Mouse (Mus musculus) liver, embryonic 13.5 days (tissue): ENCODE data around the gene Kcnd1. TPM values are rescaled to one million over a fixed set of nuclear protein-coding genes. Genes with fewer than 3 reads are reported as not detected.
A peak's percentile ranks its signal among the peaks of the same experiment; 100 is the strongest.
"Not testable (repeated sequence)": the region's sequence is repeated elsewhere in the genome, so short reads cannot be mapped to it uniquely, and the experiment has no call there.

ENCODE experiments used
- ATAC-seq: fragments of 200-750 bp; cut with Nextera tagmentation; 2 replicates; pipeline ENCODE4 v1.8.0; 2017; ENCODE audit warnings: low read depth, mild to moderate bottlenecking, moderate number of reproducible peaks, moderate library complexity
- DNase-seq: peaks from one replicate; pipeline ENCODE4 v3.0.0; 2022
- H3K27ac ChIP-seq: fragments of 300-500 bp; sonication (generic); 2 replicates; pipeline ENCODE4 v1.5.1; 2015; ENCODE audit warnings: moderate library complexity, mild to moderate bottlenecking, inconsistent platforms
- H3K27me3 ChIP-seq: fragments of 300-500 bp; sonication (generic); 2 replicates; pipeline ENCODE4 v1.6.1; 2015; ENCODE audit warnings: mild to moderate bottlenecking, inconsistent platforms
- H3K36me3 ChIP-seq: fragments of 300-500 bp; sonication (generic); 2 replicates; pipeline ENCODE4 v1.6.1; 2015; ENCODE audit warnings: mild to moderate bottlenecking, inconsistent platforms
- H3K4me1 ChIP-seq: fragments of 300-500 bp; sonication (generic); replicated peaks from 2 replicates; pipeline ENCODE4 v1.6.1; 2015; ENCODE audit warnings: inconsistent platforms
- H3K4me2 ChIP-seq: fragments of 300-500 bp; sonication (generic); 2 replicates; pipeline ENCODE4 v1.6.1; 2015; ENCODE audit warnings: inconsistent platforms, mild to moderate bottlenecking, moderate library complexity
- H3K4me3 ChIP-seq: fragments of 300-500 bp; sonication (generic); replicated peaks from 2 replicates; pipeline ENCODE4 v1.5.1; 2015; ENCODE audit warnings: mild to moderate bottlenecking, inconsistent platforms
- H3K9ac ChIP-seq: fragments of 300-500 bp; sonication (generic); 2 replicates; pipeline ENCODE4 v1.6.1; 2015; ENCODE audit warnings: mild to moderate bottlenecking, inconsistent platforms
- H3K9me3 ChIP-seq: fragments of 300-500 bp; sonication (generic); replicated peaks from 2 replicates; pipeline ENCODE4 v1.6.1; 2016; ENCODE audit warnings: inconsistent platforms
- WGBS: fragments of 180-500 bp; shearing (Covaris S2); methylation state at CpG from one replicate; pipeline ENCODE4 v1.1.7; 2015; ENCODE audit not compliant: insufficient replicate concordance; 5-methylcytosine and 5-hydroxymethylcytosine counted together
- polyA plus RNA-seq: library from polyadenylated mRNA; unstranded; fragments of >200 nt; fragmentation: Nextera tagmentation; extraction: Ambion mirVana; gene quantifications from 2 replicates; pipeline ENCODE4 v1.2.1, GENCODE M21; 2015

Kcnd1 gene
- polyA plus RNA-seq, 1 experiment from 2014 or later: 0.13 TPM

DNA sequence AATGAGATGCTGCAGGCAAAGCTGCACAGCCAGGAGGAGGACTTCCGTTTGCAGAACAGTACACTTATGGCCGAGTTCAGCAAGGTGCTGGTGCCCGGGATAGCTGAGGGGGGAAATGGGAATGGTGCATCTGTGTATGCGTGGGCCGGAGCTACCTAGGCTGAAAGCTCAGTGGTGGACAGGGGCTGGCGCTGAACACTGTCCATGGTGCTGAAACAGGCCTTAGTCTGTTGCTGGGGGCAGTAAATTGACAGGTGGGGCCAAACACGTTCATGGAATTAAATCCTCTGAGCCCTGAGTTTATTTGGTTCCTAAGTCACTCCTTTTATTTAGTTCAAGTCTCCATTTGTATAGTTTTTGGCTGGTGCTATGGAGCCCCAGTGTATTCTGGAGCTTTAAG is 27.1 kb upstream of the Kcnd1 start:
- Histone ChIP-seq H3K4me1 (peaks cover 16% of the 10 kb centered on the region), H3K36me3 (peaks cover 24% of the 10 kb centered on the region), H3K27ac (no peak overlapping the region), H3K27me3 (no peaks in the 10 kb centered on the region), H3K9ac (no peak overlapping the region), H3K9me3 (no peaks in the 10 kb centered on the region), H3K4me2 (no peak overlapping the region), H3K4me3 (no peak overlapping the region)
- 40% methylated on average over 7 of the region's 7 CpGs for WGBS
- ATAC-seq: no peak
- no peak for DNase-seq

DNA sequence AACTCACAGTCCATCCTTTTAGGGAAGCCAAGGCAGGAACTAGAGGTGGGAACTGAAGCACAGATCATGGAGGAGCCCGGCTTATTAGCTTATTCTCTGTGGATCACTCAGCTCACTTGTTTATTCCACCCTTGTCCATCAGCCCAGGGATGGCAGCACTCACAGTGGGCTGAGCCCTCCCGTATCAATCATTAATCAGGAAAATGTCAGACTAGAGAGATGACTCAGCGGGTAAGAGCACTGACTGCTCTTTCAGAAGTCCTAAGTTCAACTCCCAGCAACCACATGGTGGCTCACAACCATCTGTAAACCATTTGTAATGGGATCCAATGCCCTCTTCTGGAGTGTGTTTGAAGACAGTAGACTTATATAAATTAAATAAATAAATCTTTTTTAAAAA is 24.8 kb upstream of the Kcnd1 start:
- Histone ChIP-seq H3K4me1 (peaks cover 3% of the 10 kb centered on the region), H3K36me3 (peaks cover 42% of the 10 kb centered on the region), H3K4me2 (no peak overlapping the region), H3K9ac (no peak overlapping the region), H3K4me3 (no peak overlapping the region), H3K9me3 (no peaks in the 10 kb centered on the region), H3K27me3 (no peaks in the 10 kb centered on the region), H3K27ac (no peak overlapping the region)
- 54% methylated on average over 3 of the region's 3 CpGs for WGBS
- ATAC-seq (peak; percentile 65), DNase-seq (no peak)

DNA sequence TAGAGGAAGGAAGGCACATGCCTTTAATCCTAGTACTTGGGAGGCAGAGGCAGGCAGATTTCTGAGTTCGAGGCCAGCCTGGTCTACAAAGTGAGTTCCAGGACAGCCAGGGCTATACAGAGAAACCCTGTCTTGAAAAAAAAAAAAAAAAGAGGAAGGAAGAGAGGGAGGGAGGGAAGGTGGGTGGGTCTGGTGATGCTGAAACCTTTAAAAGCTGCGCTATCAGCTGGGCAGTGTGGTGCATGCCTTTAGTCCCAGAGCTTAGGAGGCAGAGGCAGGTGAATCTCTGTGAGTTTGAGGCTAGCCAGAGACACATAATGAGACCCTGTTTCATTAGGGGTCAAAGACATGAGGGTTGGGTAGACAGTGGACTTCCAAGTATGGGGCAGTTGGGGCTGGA is 19.9 kb upstream of the Kcnd1 start:
- peaks cover 63% of the 10 kb centered on the region for H3K36me3 ChIP-seq
- H3K4me3 ChIP-seq, DNase-seq, H3K27me3 ChIP-seq, H3K27ac ChIP-seq, H3K4me2 ChIP-seq, ATAC-seq, H3K9ac ChIP-seq, H3K9me3 ChIP-seq, H3K4me1 ChIP-seq: not testable (repeated sequence)
- WGBS: 61% methylated on average over 2 of the region's 2 CpGs

DNA sequence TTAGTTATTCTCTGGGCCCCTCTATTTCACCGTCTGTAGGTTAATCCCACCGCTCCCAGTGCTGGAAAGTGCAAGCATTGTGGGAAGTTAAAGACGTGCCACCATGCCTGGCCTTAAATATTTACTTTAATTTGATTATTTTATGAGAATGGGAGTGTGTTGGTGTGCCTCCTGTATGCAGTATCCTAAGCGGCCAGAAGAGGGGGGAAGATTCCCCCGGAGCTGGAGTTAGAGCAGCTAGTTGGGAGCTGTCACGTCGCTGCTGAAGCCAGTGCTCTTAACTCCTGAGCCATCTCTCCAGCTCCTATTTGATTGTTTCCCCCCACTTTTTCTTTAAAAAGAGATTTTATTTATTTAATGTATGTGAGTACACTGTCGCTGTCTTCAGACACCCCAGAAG is 7.1 kb upstream of the Kcnd1 start:
- DNase-seq (peak; percentile 22), ATAC-seq (0 out of 2 replicates have a peak, but pooled peaks have one; percentile 41)
- H3K9me3 ChIP-seq, H3K27ac ChIP-seq, H3K27me3 ChIP-seq, H3K4me1 ChIP-seq, H3K4me2 ChIP-seq, H3K4me3 ChIP-seq, H3K9ac ChIP-seq: not testable (repeated sequence)
- peaks cover 82% of the 10 kb centered on the region for H3K36me3 ChIP-seq
- 38% methylated on average over 8 of the region's 8 CpGs for WGBS

DNA sequence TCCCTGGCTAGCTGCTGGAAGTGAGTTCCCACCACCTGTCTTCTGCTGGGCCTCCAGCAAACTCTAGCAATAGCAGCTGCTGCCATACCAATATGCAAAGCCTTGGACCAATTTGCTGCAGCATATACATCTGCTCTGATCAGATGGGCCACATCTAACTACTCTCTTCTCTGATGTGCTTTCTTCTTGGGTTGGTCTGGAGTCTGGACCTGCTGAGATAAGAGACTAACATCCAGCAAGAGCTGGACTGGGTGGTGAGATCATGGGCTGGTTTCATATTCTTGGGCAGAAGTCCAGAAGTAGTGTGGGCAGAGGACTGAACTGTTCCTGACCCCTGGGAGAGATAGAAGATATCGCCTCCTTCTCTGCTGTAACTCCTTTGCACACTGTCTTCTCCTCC is 15.1 kb downstream of the Kcnd1 start:
- DNase-seq (peak; percentile 41), ATAC-seq (peak; percentile 74)
- Histone ChIP-seq H3K9ac (peak overlapping the region; percentile 59), H3K9me3 (no peaks in the 10 kb centered on the region), H3K36me3 (no peaks in the 10 kb centered on the region), H3K4me3 (peak overlapping the region; percentile 10; the same call in 1 of the 2 replicates), H3K4me2 (peak overlapping the region; percentile 50), H3K4me1 (peaks cover 56% of the 10 kb centered on the region), H3K27ac (peak overlapping the region; percentile 96), H3K27me3 (no peaks in the 10 kb centered on the region)
- WGBS: 38% methylated on average over 1 of the region's 1 CpGs

DNA sequence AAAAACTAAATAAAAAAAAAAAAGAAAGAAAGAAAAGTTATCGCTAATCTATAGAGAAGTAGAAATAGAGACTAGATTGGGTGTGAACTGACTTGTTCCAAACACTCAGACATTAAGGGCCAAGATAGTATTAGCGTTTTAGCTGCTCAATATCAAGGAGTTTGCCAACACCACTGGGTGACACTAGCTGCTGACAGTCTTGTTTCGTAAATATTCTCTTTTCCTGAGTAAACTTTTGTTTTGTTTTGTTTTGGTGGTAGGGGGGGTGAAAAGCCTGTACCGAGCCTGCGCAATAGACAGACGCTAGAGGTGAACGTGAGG is 18.7 kb downstream of the Kcnd1 start:
- WGBS: 7% methylated on average over 7 of the region's 7 CpGs
- Histone ChIP-seq H3K9ac (peak overlapping the region; percentile 36; the same call in 1 of the 2 replicates), H3K36me3 (peaks cover 20% of the 10 kb centered on the region), H3K4me3 (peak overlapping the region; percentile 43), H3K4me2 (peak overlapping the region; percentile 54), H3K9me3 (no peaks in the 10 kb centered on the region), H3K4me1 (peaks cover 73% of the 10 kb centered on the region), H3K27ac (peak overlapping the region; percentile 86), H3K27me3 (no peaks in the 10 kb centered on the region)
- DNase-seq (no peak), ATAC-seq (no peak)

DNA sequence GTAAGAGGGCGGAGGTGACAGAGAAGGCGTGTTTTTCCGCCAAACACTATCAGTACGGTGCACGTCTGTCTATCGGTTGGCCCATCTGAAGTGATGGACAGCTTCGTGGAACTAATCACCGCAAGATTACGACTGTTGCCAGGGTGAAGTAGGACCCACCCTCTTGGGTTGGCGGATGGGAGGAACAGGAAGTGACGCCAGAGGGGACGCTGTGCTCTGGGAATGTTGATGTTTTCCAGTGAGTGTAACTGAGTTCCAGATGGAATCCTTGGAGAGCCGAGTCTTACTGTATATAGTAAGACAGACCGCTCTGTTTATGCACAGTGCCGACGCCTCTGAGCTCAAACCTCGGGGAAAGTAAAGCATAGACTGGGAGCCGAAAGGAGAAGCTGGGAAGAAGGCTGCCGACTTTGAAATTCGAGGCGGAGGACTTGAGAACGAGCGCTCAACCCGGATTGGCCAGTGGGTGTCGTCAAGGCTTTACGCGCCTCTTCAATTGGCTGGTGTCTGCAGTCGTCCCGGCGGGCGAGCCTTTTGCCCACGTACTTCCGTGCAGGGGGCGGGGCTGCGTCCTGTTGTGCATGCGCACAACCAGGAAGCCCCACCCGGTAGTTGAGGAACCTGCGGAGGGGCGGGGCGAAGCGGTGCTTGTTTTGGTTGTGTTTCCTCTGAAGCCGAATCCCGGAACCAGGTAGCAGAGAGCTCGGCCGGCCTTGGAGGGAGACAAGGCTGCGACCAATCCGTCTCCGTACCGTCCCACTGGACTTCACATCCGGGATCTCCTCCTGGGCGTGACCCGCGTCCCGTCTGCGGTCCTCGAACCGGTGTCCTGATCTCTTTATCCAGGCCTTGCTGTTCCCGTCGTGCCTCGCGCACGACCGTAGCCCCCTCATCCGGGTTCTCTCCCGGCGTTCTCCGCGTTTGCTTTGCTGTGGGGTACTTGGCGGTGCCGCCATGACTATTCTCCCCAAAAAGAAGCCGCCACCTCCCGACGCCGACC is 19.4 kb downstream of the Kcnd1 start, which contains the start of gene Otud5:
Gene Otud5 (plus strand): TSS at position 202 of the 1,000 bp plus-strand sequence.
- 8% methylated on average over 73 of the region's 74 CpGs for WGBS
- peaks cover 71% of the 10 kb centered on the region for H3K4me1 ChIP-seq
- DNase-seq: peak; percentile 93

DNA sequence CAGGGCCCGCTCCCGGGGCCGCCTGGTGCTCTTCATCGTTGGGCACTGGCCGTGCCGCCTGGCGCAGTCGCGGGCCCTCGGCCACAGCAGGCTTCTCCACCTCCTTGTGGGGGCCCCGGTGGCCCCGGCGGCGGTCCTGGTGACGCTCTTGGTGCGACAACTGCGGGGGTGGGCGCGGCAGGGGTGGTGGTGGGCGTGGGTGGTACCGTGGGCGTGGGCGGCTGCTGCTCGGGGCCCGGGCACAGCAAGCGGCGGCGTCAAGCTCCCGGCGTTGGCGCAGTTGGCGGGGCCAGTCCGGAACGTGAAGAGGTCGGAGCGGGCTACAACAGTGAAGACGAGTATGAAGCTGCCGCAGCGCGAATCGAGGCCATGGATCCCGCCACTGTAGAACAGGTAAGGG is 20.2 kb downstream of the Kcnd1 start:
- Histone ChIP-seq H3K36me3 (peaks cover 24% of the 10 kb centered on the region), H3K4me3 (peak overlapping the region; percentile 86), H3K9ac (peak overlapping the region; percentile 92), H3K27ac (peak overlapping the region; percentile 96), H3K9me3 (no peaks in the 10 kb centered on the region), H3K4me1 (peaks cover 67% of the 10 kb centered on the region), H3K4me2 (peak overlapping the region; percentile 72), H3K27me3 (no peaks in the 10 kb centered on the region)
- no peak for ATAC-seq
- DNase-seq: peak; percentile 24
- 14% methylated on average over 37 of the region's 42 CpGs for WGBS

More for the DNA sequence above, 19.4 kb downstream of the Kcnd1 start, which contains the start of gene Otud5:
- H3K4me3 ChIP-seq: peak within 1 kb of the TSS; percentile 86
- peak within 1 kb of the TSS; percentile 92 for H3K9ac ChIP-seq
- H3K4me2 ChIP-seq: peak within 1 kb of the TSS; percentile 72
- H3K9me3 ChIP-seq: no peaks in the 10 kb centered on the region
- peak within 1 kb of the TSS; percentile 96 for H3K27ac ChIP-seq
- ATAC-seq: peak; percentile 88
- no peaks in the 10 kb centered on the region for H3K27me3 ChIP-seq
- H3K36me3 ChIP-seq: peaks cover 20% of the 10 kb centered on the region

DNA sequence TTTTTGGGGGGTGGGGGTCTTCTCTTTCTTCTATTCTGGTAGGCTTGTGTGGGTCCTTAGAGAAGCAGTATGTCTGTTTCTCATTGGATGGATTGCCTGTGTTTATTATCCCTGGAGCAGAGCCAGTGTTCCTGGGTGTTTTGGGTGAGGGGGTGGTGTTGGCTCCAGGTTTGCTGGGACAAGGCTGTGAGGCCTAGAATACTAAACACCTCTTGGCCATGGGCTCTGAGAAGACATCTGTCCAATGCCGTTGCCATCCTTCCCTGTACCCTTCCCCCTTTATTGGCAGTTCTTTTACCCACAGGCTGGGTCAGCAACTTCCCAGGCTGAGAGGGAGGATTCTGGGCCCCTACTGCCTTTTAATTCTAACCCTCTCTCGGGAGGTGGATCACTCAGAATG is 25.8 kb downstream of the Kcnd1 start:
- Histone ChIP-seq H3K4me2 (no peak overlapping the region), H3K36me3 (peaks cover 63% of the 10 kb centered on the region), H3K27me3 (no peaks in the 10 kb centered on the region), H3K9me3 (no peaks in the 10 kb centered on the region), H3K4me3 (no peak overlapping the region), H3K27ac (no peak overlapping the region), H3K9ac (no peak overlapping the region), H3K4me1 (peaks cover 35% of the 10 kb centered on the region)
- ATAC-seq (no peak), DNase-seq (no peak)
- WGBS: 69% methylated on average over 2 of the region's 2 CpGs

DNA sequence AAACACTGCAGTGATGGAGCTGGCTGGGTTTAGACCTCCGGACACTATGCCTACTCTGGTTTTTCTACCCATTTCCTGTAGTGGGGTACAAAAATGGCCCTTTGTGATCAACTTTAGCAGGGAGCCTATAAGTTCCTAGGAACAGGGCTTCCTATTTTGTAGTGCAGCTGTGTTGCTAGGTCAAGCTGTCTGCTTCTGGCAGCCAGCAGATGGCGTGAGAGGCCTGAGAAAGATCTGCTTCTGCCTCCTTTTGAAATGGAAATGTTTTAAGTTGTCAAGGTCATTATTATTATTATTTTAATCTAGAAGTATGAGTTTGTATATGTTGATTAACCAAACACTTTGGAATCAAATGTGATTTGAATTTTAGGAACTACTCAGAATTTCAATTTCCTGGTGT is 32.5 kb downstream of the Kcnd1 start:
- Histone ChIP-seq H3K36me3 (peaks cover 61% of the 10 kb centered on the region), H3K9me3 (no peaks in the 10 kb centered on the region), H3K9ac (no peak overlapping the region), H3K27ac (no peak overlapping the region), H3K4me1 (peaks cover 9% of the 10 kb centered on the region), H3K27me3 (no peaks in the 10 kb centered on the region), H3K4me2 (no peak overlapping the region), H3K4me3 (no peak overlapping the region)
- ATAC-seq (no peak), DNase-seq (no peak)
- WGBS: 13% methylated on average over 2 of the region's 2 CpGs

DNA sequence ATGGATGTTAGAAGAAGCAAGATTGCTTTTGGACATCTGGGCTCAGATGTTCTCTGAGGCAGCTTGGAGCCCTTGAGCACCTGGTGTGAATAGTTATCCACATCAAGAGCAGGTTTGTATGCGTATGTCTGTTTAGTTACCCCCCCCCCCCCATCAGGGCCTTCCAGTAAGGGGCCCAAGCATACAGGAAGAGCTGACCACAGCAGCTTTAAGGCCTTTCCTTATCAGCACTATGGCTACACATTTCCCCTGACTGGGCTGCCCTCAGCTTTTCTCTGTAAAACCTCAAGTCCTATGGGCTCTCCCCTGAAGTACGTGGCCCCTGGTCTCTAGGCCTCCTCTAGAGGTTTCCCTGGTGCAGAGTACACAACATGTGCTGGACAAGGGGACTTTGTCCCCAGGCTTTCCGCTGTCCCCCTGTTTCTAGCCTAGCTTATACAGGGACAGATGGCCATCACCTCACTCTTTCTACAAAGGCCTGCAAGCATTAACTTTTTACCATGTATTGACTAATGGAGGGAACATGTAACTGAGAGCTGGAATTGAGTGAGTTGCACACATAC is 37.2 kb downstream of the Kcnd1 start:
- Histone ChIP-seq H3K9me3 (no peaks in the 10 kb centered on the region), H3K4me1 (peaks cover 31% of the 10 kb centered on the region), H3K27me3 (no peaks in the 10 kb centered on the region), H3K9ac (no peak overlapping the region), H3K36me3 (peaks cover 38% of the 10 kb centered on the region), H3K4me2 (no peak overlapping the region), H3K4me3 (no peak overlapping the region), H3K27ac (0 out of 2 replicates have a peak overlapping the region, but pooled peaks have one; percentile 6)
- ATAC-seq (peak; percentile 68), DNase-seq (no peak)
- 31% methylated on average over 3 of the region's 3 CpGs for WGBS
